Mouse (Mus musculus): ENCODE measurements at regions not wholly inside any gene's neighbourhood (a gene's known extent, or its start where the extent isn't known, plus 50 kb on each side); places are given as distances from the start of the nearest gene placed in this dataset.

GRCm38 (mm10) chr2:9283441-9283840 is 597.6 kb upstream of the 4930412O13Rik start:
- TF ChIP-seq HCFC1 (IDR thresholded peaks at IDR 0.05; ENCODE audit: borderline replicate concordance, insufficient read depth, low read length), result no peak
- no peak for TF ChIP-seq ZC3H11A (IDR thresholded peaks at IDR 0.05; ENCODE audit: borderline replicate concordance, low read depth, low read length)
